Mouse (Mus musculus) hindbrain, postnatal 0 days (tissue): ENCODE data around the gene Rtkn. TPM values are rescaled to one million over a fixed set of nuclear protein-coding genes. Genes with fewer than 3 reads are reported as not detected.

Experiments used
- ATAC-seq: fragments of 200-750 bp; cut with Nextera tagmentation; 2 replicates; pipeline ENCODE4 v1.8.0; 2017; ENCODE audit warnings: mild to moderate bottlenecking, moderate TSS enrichment, moderate library complexity
- DNase-seq: peaks from one replicate; pipeline ENCODE4 v3.0.0-alpha.2; 2015; ENCODE audit warnings: low spot score
- H3K27ac ChIP-seq: fragments of 300-500 bp; sonication (generic); 2 replicates; pipeline ENCODE4 v1.5.1; 2014; ENCODE audit warnings: mild to moderate bottlenecking
- H3K27me3 ChIP-seq: fragments of 300-500 bp; sonication (generic); 2 replicates; pipeline ENCODE4 v1.6.1; 2014; ENCODE audit warnings: low read length, mixed read lengths; ENCODE audit not compliant: insufficient read depth
- H3K36me3 ChIP-seq: fragments of 300-500 bp; sonication (generic); 2 replicates; pipeline ENCODE4 v1.6.1; 2014; ENCODE audit warnings: low read length, mixed read lengths; ENCODE audit not compliant: insufficient read depth
- H3K4me1 ChIP-seq: fragments of 300-500 bp; sonication (generic); 2 replicates; pipeline ENCODE4 v1.6.1; 2014; ENCODE audit warnings: antibody characterized with exemption, low read length, mixed read lengths; ENCODE audit not compliant: insufficient read depth
- H3K4me2 ChIP-seq: fragments of 300-500 bp; sonication (generic); 2 replicates; pipeline ENCODE4 v1.6.1; 2014; ENCODE audit warnings: low read depth, mild to moderate bottlenecking, low read length, moderate library complexity, mixed read lengths
- H3K4me3 ChIP-seq: fragments of 300-500 bp; sonication (generic); 2 replicates; pipeline ENCODE4 v1.5.1; 2014; ENCODE audit warnings: low read length
- H3K9ac ChIP-seq: fragments of 300-500 bp; sonication (generic); replicated peaks from 2 replicates; pipeline ENCODE4 v1.6.1; 2014; ENCODE audit warnings: mild to moderate bottlenecking, low read length, moderate library complexity, mixed read lengths
- H3K9me3 ChIP-seq: fragments of 300-500 bp; sonication (generic); 2 replicates; pipeline ENCODE4 v1.6.1; 2016; ENCODE audit warnings: low read length, mixed read lengths
- CTCF ChIP-seq: IDR thresholded peaks from 2 replicates; pipeline ENCODE4 v1.5.1; 2016; ENCODE audit warnings: antibody characterized with exemption, control low read depth, low read depth
- WGBS: fragments of 180-500 bp; shearing (Covaris S2); extraction: QIAGEN DNeasy Blood & Tissue Kit; methylation state at CpG from one replicate; pipeline ENCODE4 v1.1.7; 2014; 5-methylcytosine and 5-hydroxymethylcytosine counted together
- polyA plus RNA-seq: library from polyadenylated mRNA; unstranded; fragments of >200 nt; fragmentation: Nextera tagmentation; extraction: Ambion mirVana; gene quantifications from 2 replicates; pipeline ENCODE4 v1.2.1, GENCODE M21; 2015
- total RNA-seq: library from RNA; depleted of rRNA; stranded (reverse); fragments of >200 nt; gene quantifications from 2 replicates; pipeline ENCODE4 v1.2.3, GENCODE M21; 2014

The Rtkn gene
- total and polyA plus RNA-seq, 2 experiments from 2014 or later: 21.1 to 73.6 TPM

GRCm38 (mm10) chr6:83138056-83138455, 2.8 kb downstream of the Rtkn start:
- H3K9ac ChIP-seq: no peak overlapping the region
- peaks cover 18% of the 10 kb centered on the region; the same call in 1 of the 2 replicates for H3K4me1 ChIP-seq
- ATAC-seq (peak; percentile 46; the same call in 1 of the 2 replicates), DNase-seq (peak; percentile 46)
- peak overlapping the region; percentile 28 for H3K4me3 ChIP-seq
- peak overlapping the region; percentile 55 for H3K4me2 ChIP-seq
- no peaks in the 10 kb centered on the region for H3K27me3 ChIP-seq
- peak overlapping the region; percentile 89 for H3K27ac ChIP-seq
- H3K9me3 ChIP-seq: no peaks in the 10 kb centered on the region
- no peaks in the 10 kb centered on the region for H3K36me3 ChIP-seq
- WGBS: 5% methylated on average over 11 of the region's 11 CpGs
- peak; percentile 32; the same call in 1 of the 2 replicates for TF ChIP-seq CTCF

GRCm38 (mm10) chr6:83140044-83140443, 4.8 kb downstream of the Rtkn start:
- 67% methylated on average over 8 of the region's 8 CpGs for WGBS
- no peak overlapping the region for H3K27ac ChIP-seq
- H3K4me3 ChIP-seq: no peak overlapping the region
- H3K9ac ChIP-seq: no peak overlapping the region
- H3K36me3 ChIP-seq: no peaks in the 10 kb centered on the region
- H3K9me3 ChIP-seq: no peaks in the 10 kb centered on the region
- ATAC-seq (no peak), DNase-seq (no peak)
- H3K4me2 ChIP-seq: no peak overlapping the region
- no peaks in the 10 kb centered on the region for H3K27me3 ChIP-seq
- no peak for TF ChIP-seq CTCF
- peaks cover 18% of the 10 kb centered on the region; the same call in 1 of the 2 replicates for H3K4me1 ChIP-seq

DNA sequence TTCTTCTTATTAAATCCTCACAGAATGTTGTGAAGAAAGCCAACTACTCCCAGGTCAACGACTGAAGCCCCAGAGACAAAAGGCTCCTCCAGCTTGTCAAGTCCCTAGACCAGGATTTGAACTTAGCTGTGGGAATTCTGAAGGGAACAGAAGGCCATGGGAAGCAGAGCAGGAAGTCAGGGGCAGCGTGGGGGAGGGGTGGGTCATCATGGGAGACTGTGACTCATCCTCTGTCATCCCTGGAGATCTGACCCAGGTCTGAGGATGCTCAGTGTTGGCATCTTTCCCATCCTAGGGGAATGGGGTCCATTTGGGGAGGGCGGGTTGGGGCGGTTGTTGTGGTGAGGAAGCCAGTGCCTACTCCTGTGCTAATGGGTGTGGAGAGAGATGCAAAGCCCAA, 6.4 kb downstream of the Rtkn start:
- Histone ChIP-seq H3K9me3 (no peaks in the 10 kb centered on the region), H3K4me2 (peak overlapping the region; percentile 65), H3K9ac (peak overlapping the region; percentile 59), H3K27me3 (no peaks in the 10 kb centered on the region), H3K4me1 (peaks cover 12% of the 10 kb centered on the region; the same call in 1 of the 2 replicates), H3K27ac (peak overlapping the region; percentile 60; the same call in 1 of the 2 replicates), H3K4me3 (peak overlapping the region; percentile 35; the same call in 1 of the 2 replicates), H3K36me3 (no peaks in the 10 kb centered on the region)
- no peak for DNase-seq
- TF ChIP-seq CTCF: no peak
- WGBS: 36% methylated on average over 4 of the region's 4 CpGs
- no peak; the same call in 1 of the 2 replicates for ATAC-seq

DNA sequence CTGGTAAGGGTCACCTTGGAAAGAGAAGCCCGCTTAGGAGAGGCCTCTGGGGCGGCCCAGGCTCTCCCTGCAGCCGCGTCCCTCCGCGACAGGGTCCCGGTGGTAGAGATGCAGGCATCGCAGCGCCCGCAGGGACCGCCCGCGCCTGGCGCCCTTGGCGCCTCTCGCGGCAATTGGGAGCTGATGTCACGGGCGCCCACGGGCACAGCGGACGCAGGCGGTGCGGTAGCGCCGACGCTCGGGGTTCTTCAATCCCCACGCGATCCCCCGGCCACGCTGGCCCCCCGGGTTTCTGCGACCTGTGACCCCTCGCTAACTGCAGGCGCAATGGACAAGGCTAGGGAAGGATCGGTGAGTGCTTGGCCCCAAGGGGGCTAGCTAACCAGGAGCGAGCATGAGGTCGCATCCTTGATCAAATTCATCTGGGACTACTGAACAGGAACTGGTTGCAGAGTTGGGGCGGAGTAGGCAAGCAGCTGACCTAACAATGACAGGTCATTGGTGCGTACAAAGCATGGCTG, 7.0 kb downstream of the Rtkn start:
- Histone ChIP-seq H3K9ac (peak overlapping the region; percentile 59), H3K4me3 (peak overlapping the region; percentile 35), H3K4me1 (peaks cover 12% of the 10 kb centered on the region; the same call in 1 of the 2 replicates), H3K27ac (peak overlapping the region; percentile 60; the same call in 1 of the 2 replicates), H3K27me3 (no peaks in the 10 kb centered on the region), H3K4me2 (peak overlapping the region; percentile 65), H3K36me3 (no peaks in the 10 kb centered on the region), H3K9me3 (no peaks in the 10 kb centered on the region)
- peak; percentile 50 for DNase-seq
- WGBS: 3% methylated on average over 41 of the region's 41 CpGs
- no peak for TF ChIP-seq CTCF
- peak; percentile 42 for ATAC-seq

DNA sequence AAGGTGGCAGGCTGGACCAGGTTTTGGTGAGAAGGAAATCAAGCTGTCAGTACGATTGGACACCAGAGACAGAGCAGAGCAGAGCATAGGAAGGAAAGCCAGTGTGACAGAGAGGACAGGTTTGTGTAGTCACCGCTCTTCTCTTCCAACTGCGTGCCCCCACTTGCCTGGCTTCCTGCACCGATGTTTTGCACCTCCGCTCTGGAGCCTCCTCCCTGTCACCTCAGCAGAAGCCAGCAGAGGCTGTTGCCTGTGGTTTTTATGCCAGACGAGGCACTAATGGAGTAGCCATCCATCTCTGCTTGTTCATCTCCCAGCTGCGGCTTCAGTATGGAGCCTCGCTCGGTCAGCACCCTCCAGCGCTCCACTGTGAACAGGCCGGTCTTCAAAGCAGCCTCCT, 7.6 kb downstream of the Rtkn start:
- 38% methylated on average over 11 of the region's 11 CpGs for WGBS
- H3K9ac ChIP-seq: no peak overlapping the region; the same call in 1 of the 2 replicates
- H3K27me3 ChIP-seq: no peaks in the 10 kb centered on the region
- H3K36me3 ChIP-seq: no peaks in the 10 kb centered on the region
- no peak overlapping the region for H3K4me3 ChIP-seq
- H3K9me3 ChIP-seq: no peaks in the 10 kb centered on the region
- no peak for DNase-seq
- H3K4me2 ChIP-seq: peak overlapping the region; percentile 65
- no peak for ATAC-seq
- no peak for TF ChIP-seq CTCF
- H3K27ac ChIP-seq: peak overlapping the region; percentile 11; the same call in 1 of the 2 replicates
- H3K4me1 ChIP-seq: peaks cover 9% of the 10 kb centered on the region; the same call in 1 of the 2 replicates

GRCm38 (mm10) chr6:83145209-83145608, 9.9 kb downstream of the Rtkn start:
- DNase-seq: no peak
- H3K27ac ChIP-seq: no peak overlapping the region
- TF ChIP-seq CTCF: 0 out of 2 replicates have a peak, but pooled peaks have one; percentile 4
- H3K4me2 ChIP-seq: no peak overlapping the region
- WGBS: 80% methylated on average over 2 of the region's 2 CpGs
- H3K36me3 ChIP-seq: 0 out of 2 replicates have a peak, but pooled peaks cover 4% of the 10 kb centered on the region
- no peaks in the 10 kb centered on the region for H3K27me3 ChIP-seq
- H3K4me3 ChIP-seq: no peak overlapping the region
- no peaks in the 10 kb centered on the region for H3K9me3 ChIP-seq
- no peak for ATAC-seq
- peaks cover 9% of the 10 kb centered on the region; the same call in 1 of the 2 replicates for H3K4me1 ChIP-seq
- H3K9ac ChIP-seq: no peak overlapping the region

DNA sequence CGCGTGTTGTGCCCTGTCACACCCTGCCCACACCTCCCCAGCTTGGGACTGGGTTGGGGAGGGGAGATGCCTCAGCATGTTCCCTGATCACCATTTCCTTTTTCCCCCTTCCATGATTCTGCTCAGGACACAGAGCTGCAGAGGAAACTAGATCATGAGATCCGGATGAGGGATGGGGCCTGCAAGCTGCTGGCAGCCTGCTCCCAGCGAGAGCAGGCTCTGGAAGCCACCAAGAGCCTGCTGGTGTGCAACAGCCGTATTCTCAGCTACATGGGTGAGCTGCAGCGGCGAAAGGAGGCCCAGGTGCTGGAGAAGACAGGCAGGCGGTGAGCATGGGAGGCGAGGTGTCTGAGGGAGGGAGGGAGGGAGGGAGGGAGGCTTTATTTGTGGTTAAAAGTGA, 10.5 kb downstream of the Rtkn start:
- H3K9me3 ChIP-seq: no peaks in the 10 kb centered on the region
- H3K4me3 ChIP-seq: no peak overlapping the region
- H3K4me2 ChIP-seq: no peak overlapping the region
- TF ChIP-seq CTCF: no peak
- H3K4me1 ChIP-seq: peaks cover 9% of the 10 kb centered on the region; the same call in 1 of the 2 replicates
- WGBS: 74% methylated on average over 9 of the region's 9 CpGs
- H3K36me3 ChIP-seq: 0 out of 2 replicates have a peak, but pooled peaks cover 4% of the 10 kb centered on the region
- no peak for ATAC-seq
- H3K27ac ChIP-seq: no peak overlapping the region
- no peak overlapping the region for H3K9ac ChIP-seq
- no peak for DNase-seq
- H3K27me3 ChIP-seq: no peaks in the 10 kb centered on the region
